Mouse (Mus musculus): ENCODE measurements around the gene Ahrr.

DNA sequence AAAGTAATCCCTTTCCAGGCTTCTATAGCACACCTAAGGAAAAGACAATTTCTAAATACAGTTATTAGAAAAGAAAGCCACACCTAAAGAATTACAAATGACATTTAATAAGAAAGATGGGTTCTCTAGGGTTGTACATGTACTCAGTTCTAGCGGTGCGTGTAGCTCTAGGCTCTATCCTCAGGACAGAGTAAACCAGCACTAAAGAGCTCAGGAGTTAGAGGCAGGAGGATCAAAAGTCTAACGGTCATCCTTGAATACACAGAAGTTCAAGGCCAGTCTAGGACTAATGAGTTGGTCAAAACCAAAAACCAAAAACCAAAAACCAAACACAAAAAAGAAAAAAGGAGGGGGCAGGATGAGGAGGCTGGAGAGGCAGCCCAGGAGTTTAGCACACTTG lies 22.5 kb upstream of the Ahrr start:
- TF ChIP-seq CTCF (IDR thresholded peaks at IDR 0.05; ENCODE audit: low read depth, low read length): no peak
- TF ChIP-seq EP300 (IDR thresholded peaks at IDR 0.05; ENCODE audit: insufficient read depth, low read depth, low read length): no peak
